ENCODE assay signal across 8 mouse cellular contexts in the genomic region with DNA sequence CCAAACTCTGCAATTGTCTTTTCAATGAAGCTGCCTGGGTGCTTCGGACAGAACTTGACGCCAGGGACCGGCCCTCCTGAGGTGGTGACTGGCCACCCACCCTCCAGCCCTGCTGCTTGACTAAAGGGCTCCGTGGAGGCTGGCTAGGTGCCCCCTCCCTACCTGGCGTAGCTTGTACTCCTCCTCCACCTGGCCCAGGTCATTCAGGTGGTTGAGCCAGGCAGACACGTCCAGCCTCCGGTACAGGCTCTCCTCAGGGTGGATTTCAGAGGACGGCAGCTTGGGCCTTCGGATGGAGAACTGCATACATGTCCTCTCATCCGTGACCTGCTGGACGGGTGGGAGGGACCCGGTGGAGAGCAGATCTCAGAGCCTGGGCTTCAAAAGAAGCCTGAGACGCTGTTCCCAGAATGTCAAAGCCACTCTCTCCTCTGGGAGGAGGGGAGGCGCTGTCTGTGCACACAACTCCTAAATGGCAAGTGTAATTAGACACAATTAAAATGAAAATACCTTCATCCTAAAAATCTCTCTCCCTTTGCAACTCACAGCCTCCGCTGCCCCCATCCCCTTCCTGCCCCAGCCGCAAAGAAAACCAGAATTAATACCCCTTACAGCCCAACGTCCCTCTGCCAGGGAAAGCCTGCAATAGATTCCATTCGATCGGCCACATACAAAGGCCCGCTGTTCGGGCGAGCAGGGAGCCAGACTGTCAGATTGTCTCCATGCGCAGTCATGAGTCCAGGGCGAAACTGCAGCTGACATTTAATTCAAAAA.
DNase-seq lines count a peak whose midpoint lies in the region; ATAC-seq and TF ChIP-seq lines count a peak whose summit lies in the region.

No protein-coding gene starts in this region.

- H3K9me3 ChIP-seq in CH12.LX (replicated peaks; ENCODE audit: low read length): no peaks in the 10 kb centered on the region
- no peaks in the 10 kb centered on the region for H3K9me3 ChIP-seq in hindbrain, embryonic 13.5 days
- H3K9me3 ChIP-seq in limb, embryonic 11.5 days (ENCODE audit: control insufficient read depth, low read length): no peaks in the 10 kb centered on the region

- TF ChIP-seq POLR2A in CH12.LX (IDR thresholded peaks at IDR 0.05; ENCODE audit: low read depth, low read length): no peak

- DNase-seq in CH12.LX (ENCODE audit: extremely low read depth): no peak
- DNase-seq in embryo, embryonic 10.5 days (ENCODE audit: low spot score): peak; percentile 68
- peak; percentile 51 for DNase-seq in limb, embryonic 11.5 days (ENCODE audit: low spot score)
- DNase-seq in urinary bladder, adult 18-20 months (ENCODE audit: low spot score in 2 of 2): no peak
- no peak for DNase-seq in frontal cortex, postnatal 25 days (ENCODE audit: low spot score in 2 of 2)
- no peak for DNase-seq in right cerebral cortex, postnatal 4 days
- no peak for DNase-seq in spleen, adult 18-20 months

- in situ Hi-C loops in CH12.LX (cut with MboI; ENCODE audit: low pct_ligation_motif_present, low pct_unique_long_range_greater_than_20kb, low sequenced_read_pairs): no loop called here

- WGBS in hindbrain, embryonic 13.5 days: 6% methylated on average over 24 of the region's 24 CpGs
- 17% methylated on average over 24 of the region's 24 CpGs for WGBS in limb, embryonic 11.5 days

- H3K9ac ChIP-seq in CH12.LX (ENCODE audit: insufficient read depth, low read depth): peak overlapping the region; percentile 23
- H3K9ac ChIP-seq in hindbrain, embryonic 13.5 days: peak overlapping the region; percentile 61
- H3K9ac ChIP-seq in limb, embryonic 11.5 days (ENCODE audit: low read length): no peak overlapping the region

- no peak for TF ChIP-seq EP300 in CH12.LX (IDR thresholded peaks at IDR 0.05; ENCODE audit: low read length)

- peak; percentile 13; the same call in 1 of the 2 replicates for ATAC-seq in hindbrain, embryonic 13.5 days (ENCODE audit: low FRiP score)
- ATAC-seq in limb, embryonic 11.5 days (ENCODE audit: insufficient number of reproducible peaks, low FRiP score, low TSS enrichment, low read depth): no peak

- peaks cover 52 to 71% of the 10 kb centered on the region in 2 experiments for H3K4me1 ChIP-seq in CH12.LX (ENCODE audit: control insufficient read depth in 1 of 2, insufficient read depth in 2 of 2)
- peaks cover 67% of the 10 kb centered on the region for H3K4me1 ChIP-seq in hindbrain, embryonic 13.5 days (replicated peaks)
- H3K4me1 ChIP-seq in limb, embryonic 11.5 days (ENCODE audit: control insufficient read depth, insufficient read depth, low read length): peaks cover 43% of the 10 kb centered on the region

- peak overlapping the region; percentile 60; the same call in 1 of the 2 replicates for H3K27ac ChIP-seq in CH12.LX (ENCODE audit: insufficient read depth, low read depth)
- H3K27ac ChIP-seq in hindbrain, embryonic 13.5 days: peak overlapping the region; percentile 85
- H3K27ac ChIP-seq in limb, embryonic 11.5 days (replicated peaks; ENCODE audit: low read depth, low read length): no peak overlapping the region

- peak overlapping the region in 1 of 3 experiments; percentile 9 for H3K4me3 ChIP-seq in CH12.LX (replicated peaks in 1 of 3; ENCODE audit: low read depth in 2 of 3, low read length in 2 of 3, poor library complexity in 1 of 3)
- no peak overlapping the region for H3K4me3 ChIP-seq in hindbrain, embryonic 13.5 days
- H3K4me3 ChIP-seq in limb, embryonic 11.5 days (ENCODE audit: low read depth, low read length): no peak overlapping the region

- no peak for TF ChIP-seq CTCF in CH12.LX (conservative IDR thresholded peaks at IDR 0.05 in 1 of 2, IDR thresholded peaks at IDR 0.05 in 1 of 2; ENCODE audit: low read depth in 2 of 2, low read length in 2 of 2)

- H3K79me2 ChIP-seq in CH12.LX (replicated peaks; ENCODE audit: control insufficient read depth, extremely low read depth, insufficient read depth, poor library complexity, severe bottlenecking): no peaks in the 10 kb centered on the region

- peak overlapping the region; percentile 75 for H3K4me2 ChIP-seq in CH12.LX (ENCODE audit: insufficient read depth, low read depth, poor library complexity, severe bottlenecking)
- peak overlapping the region; percentile 36 for H3K4me2 ChIP-seq in hindbrain, embryonic 13.5 days
- peak overlapping the region; percentile 15; the same call in 1 of the 2 replicates for H3K4me2 ChIP-seq in limb, embryonic 11.5 days (ENCODE audit: low read depth, severe bottlenecking)

- H3K36me3 ChIP-seq in CH12.LX (replicated peaks in 1 of 2; ENCODE audit: control insufficient read depth in 1 of 2, insufficient read depth in 1 of 2, low read length in 1 of 2): peaks cover 17 to 18% of the 10 kb centered on the region in 2 experiments
- H3K36me3 ChIP-seq in hindbrain, embryonic 13.5 days: peaks cover 42% of the 10 kb centered on the region
- no peaks in the 10 kb centered on the region for H3K36me3 ChIP-seq in limb, embryonic 11.5 days (ENCODE audit: control insufficient read depth, insufficient read depth, low read length)

- dilution Hi-C loops in CH12.LX (cut with MboI; ENCODE audit: extremely low pct_ligation_motif_present, extremely low pct_unique_long_range_greater_than_20kb, low sequenced_read_pairs): no loop called here

- H3K27me3 ChIP-seq in CH12.LX (replicated peaks): peaks cover 8% of the 10 kb centered on the region
- peaks cover 7% of the 10 kb centered on the region for H3K27me3 ChIP-seq in hindbrain, embryonic 13.5 days
- H3K27me3 ChIP-seq in limb, embryonic 11.5 days (ENCODE audit: control insufficient read depth, insufficient read depth, low read length): peaks cover 10% of the 10 kb centered on the region; the same call in 1 of the 2 replicates

- no peak for TF ChIP-seq RAD21 in CH12.LX (IDR thresholded peaks at IDR 0.05; ENCODE audit: low read depth, low read length)

TF ChIP-seq in CH12.LX, 34 proteins besides CTCF, POLR2A, EP300 and RAD21:
- 0 out of 2 replicates have a peak, but pooled peaks have one; percentile 51 for TF ChIP-seq ZMIZ1 (IDR thresholded peaks at IDR 0.05; ENCODE audit: low read depth, low read length)
- TF ChIP-seq MYC (IDR thresholded peaks at IDR 0.05; ENCODE audit: low read depth, low read length): no peak
TF ChIP-seq in CH12.LX: peak in this region for 1.

Comparison
In these comparisons a context has a peak if more than half of its experiments do, and no peak if none do; other contexts are left out.
1. DNase-seq: peak in embryo, embryonic 10.5 days (single experiment) and limb, embryonic 11.5 days (single experiment); none in CH12.LX (single experiment), urinary bladder, adult 18-20 months (0 of 2), frontal cortex, postnatal 25 days (0 of 2), right cerebral cortex, postnatal 4 days (single experiment) and spleen, adult 18-20 months (0 of 2).
2. H3K4me2 ChIP-seq: peak in every context shown above with its lines; median percentile 75 in CH12.LX; 36 in hindbrain, embryonic 13.5 days; 15 in limb, embryonic 11.5 days.